Mouse (Mus musculus) inflammation-experienced regulatory T-cells, adult 6 months (primary cell): Measurements from ENCODE around the gene Dhcr24. TPM values are rescaled to one million over a fixed set of nuclear protein-coding genes. Genes with fewer than 3 reads are reported as not detected.

ENCODE experiments used
- polyA plus RNA-seq, 3 experiments: library from polyadenylated mRNA; unstranded; fragments of 100-300 nt; shearing (Covaris generic); gene quantifications; one replicate each; pipeline ENCODE4 v1.2.1; 2017

Gene Dhcr24
- polyA plus RNA-seq, 3 experiments from 2014 or later, result 2.3 to 6.0 (median 4.0) TPM

Other genes with a start within 250 kb of the Dhcr24 start
- 10 to 100 TPM in 2 of 3 experiments, 1 to 10 TPM in 1; 5.2 to 11.9 (median 10.6) TPM for gene Usp24, start 244.8 kb upstream of the Dhcr24 start, polyA plus RNA-seq
- not detected for gene Pcsk9, start 96.7 kb upstream of the Dhcr24 start, polyA plus RNA-seq
- not detected for gene Bsnd, start 68.8 kb upstream of the Dhcr24 start, polyA plus RNA-seq
- gene Lexm, start 56.2 kb downstream of the Dhcr24 start, polyA plus RNA-seq, result under 1 TPM in 1 of 3 experiments, not detected in 2; 0.82 TPM
- not detected for gene Ttc22, start 61.4 kb downstream of the Dhcr24 start, polyA plus RNA-seq
- gene Pars2, start 90.0 kb downstream of the Dhcr24 start, polyA plus RNA-seq, result 10 to 100 TPM in 2 of 3 experiments, 1 to 10 TPM in 1; 9.6 to 12.1 (median 10.0) TPM
- gene Ttc4, start 117.9 kb downstream of the Dhcr24 start, polyA plus RNA-seq, result 10 to 100 TPM; 40.1 to 63.1 (median 60.4) TPM
- not detected for gene Mroh7, start 169.9 kb downstream of the Dhcr24 start, polyA plus RNA-seq
- not detected for gene Fam151a, start 172.9 kb downstream of the Dhcr24 start, polyA plus RNA-seq
- 1 to 10 TPM; 3.5 to 9.2 (median 5.8) TPM for gene Acot11, start 244.0 kb downstream of the Dhcr24 start, polyA plus RNA-seq